Mouse (Mus musculus): ENCODE measurements around the gene Hs2st1. TPM values are rescaled to one million over a fixed set of nuclear protein-coding genes. Genes with fewer than 3 reads are reported as not detected.
"Not testable (repeated sequence)": the region's sequence is repeated elsewhere in the genome, so short reads cannot be mapped to it uniquely, and the experiment has no call there.

Gene Hs2st1
- total RNA-seq (2021), result 10 to 100 TPM in 1 of 2 experiments, 1 to 10 TPM in 1; 9.8 to 10.3 TPM

DNA sequence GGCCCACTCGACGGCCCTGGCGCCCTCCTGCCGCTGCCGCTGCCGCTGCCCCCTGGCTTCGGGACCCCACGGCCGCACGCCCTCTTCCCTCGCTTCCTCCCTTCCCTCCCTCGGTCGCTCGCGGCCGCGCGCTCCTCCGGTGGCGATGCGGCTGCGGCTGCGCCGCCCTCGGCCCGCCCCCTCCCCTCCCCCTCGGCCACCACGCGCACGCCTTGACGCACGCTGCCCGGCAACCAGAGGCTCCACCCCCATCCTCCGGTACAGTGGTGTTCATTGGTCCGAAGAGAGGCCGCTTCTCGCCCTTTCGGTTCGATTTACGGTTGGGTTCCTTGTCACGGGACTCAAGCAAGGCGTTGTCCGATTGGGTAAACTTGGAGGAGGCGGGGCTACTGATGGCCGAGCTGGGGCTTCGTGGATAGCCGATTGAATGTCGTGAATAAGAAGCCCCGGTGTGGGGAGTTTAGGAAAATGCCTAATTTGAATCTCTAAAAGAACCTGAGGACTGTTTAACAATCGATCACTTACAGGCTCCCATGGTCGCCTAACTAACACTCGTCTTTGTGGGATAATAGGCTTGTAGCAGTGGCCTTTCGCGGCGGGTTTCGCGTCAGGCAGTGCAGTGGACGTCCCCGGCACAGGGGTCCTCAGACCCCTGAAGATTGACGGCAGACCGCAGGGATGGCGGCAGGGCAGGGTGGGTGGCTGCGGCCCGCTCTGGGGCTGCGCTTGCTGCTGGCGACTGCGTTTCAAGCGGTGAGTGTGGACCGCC lies at the start of gene Hs2st1, which contains the start of gene Selenof:
Gene Hs2st1, minus strand, starts transcription at position 135 of the 769 bp plus-strand sequence.
Gene Selenof, plus strand, starts transcription at position 258 of the 769 bp plus-strand sequence.
- intact Hi-C loops (cut with DNase I), result loop anchor here (2.0 to 5.0 kb wide), 2 partner anchors 47 to 151 kb away; partner anchors contain the start of gene Sh3glb1
- peak; percentile 98 for DNase-seq (ENCODE audit: low spot score)

DNA sequence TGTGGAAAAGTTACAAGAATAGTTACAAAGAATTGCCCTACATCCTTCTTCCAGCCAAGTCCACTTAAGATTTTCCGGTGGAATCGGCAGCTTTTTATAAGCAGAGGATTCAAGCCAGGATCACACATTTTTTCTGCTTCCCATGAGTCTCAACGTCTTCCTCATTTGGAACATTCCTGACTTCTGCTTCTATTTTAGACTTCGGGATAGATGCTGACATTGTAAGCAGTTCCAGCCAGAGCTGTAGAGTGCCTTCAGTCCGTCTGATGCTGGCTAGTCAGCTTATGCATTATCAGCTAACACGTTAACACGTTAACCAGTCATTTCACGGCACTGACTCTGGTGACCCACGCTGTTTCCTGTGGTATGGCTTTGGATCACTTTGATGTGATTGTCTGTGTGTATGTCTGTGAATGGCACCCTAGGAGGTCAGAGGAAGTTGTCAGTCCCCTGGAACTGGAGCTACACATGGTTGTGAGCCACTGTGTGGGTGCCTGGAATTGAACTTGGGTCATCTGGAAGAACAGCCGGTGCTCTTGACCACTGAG lies 47.7 kb upstream of the Hs2st1 start:
- intact Hi-C loops (cut with DNase I), result loop anchor here (1.0 to 5.0 kb wide), 4 partner anchors 45 to 164 kb away; partner anchors contain the start of genes Hs2st1, Selenof and Sh3glb1
- DNase-seq (ENCODE audit: low spot score), result no peak

DNA sequence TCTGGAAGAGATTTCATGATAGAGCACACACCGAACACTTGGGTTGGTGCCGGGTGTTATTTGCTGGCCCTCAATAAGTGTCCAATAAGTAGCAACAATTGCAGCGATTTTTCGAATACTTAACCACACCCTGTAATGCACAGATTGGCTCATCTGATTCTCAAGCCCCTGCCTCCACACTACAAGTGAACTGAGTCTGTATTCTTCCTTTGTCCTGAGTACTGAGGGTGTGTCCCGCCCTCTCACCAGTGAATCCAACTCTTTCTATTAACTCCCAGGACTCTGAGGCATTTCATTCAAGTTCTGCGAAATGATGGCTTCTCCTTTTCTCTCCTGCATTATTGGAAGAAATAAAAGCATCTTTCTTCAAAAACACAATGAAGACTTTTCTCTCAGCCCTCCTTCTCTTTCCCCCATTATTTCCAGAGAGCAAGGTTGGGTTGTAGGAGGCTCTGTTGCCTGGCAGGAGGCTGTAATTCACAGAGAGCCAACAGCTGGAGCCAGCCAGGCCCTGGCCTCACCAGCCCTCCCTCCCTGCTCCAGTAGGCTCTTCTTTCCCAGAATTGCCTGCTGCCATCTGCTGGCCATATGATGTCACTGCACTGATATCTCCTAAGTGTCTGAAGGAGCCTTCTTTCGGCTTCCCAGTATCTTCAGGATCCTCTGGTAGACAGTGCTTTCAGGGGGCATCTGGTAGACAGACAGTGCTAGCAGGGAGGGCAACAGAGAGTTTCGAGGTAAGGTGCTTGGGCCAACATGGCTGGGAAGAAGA lies 46.9 kb upstream of the Hs2st1 start:
- DNase-seq (ENCODE audit: low spot score), result peak; percentile 69
- intact Hi-C loops (cut with DNase I), result loop anchor here (1.0 to 5.0 kb wide), 4 partner anchors 45 to 164 kb away; partner anchors contain the start of genes Hs2st1, Selenof and Sh3glb1

DNA sequence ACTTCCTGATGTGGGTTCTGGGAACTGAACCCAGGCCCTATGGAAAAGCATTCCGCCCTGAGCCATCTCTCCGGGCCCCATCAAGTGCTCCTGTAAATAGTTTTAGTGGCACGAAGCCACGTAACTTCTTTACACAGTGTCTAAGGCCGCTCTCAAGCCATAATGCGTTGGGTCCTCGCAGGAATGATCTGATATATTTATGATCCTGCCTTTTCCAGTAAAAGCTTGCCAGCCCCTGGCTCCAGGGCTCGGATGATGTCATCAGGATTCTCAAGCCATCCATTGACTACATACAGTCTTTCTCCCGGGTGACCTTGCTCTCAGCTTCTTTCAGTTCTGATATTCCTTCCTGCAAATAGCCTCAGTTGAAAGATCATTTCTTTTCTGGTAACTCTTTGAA lies 45.5 kb upstream of the Hs2st1 start:
- intact Hi-C loops (cut with DNase I), result loop anchor here (5.0 kb wide), 2 partner anchors 43 to 107 kb away; partner anchors contain the start of genes Hs2st1, Selenof and Sh3glb1
- no peak for DNase-seq (ENCODE audit: low spot score)

DNA sequence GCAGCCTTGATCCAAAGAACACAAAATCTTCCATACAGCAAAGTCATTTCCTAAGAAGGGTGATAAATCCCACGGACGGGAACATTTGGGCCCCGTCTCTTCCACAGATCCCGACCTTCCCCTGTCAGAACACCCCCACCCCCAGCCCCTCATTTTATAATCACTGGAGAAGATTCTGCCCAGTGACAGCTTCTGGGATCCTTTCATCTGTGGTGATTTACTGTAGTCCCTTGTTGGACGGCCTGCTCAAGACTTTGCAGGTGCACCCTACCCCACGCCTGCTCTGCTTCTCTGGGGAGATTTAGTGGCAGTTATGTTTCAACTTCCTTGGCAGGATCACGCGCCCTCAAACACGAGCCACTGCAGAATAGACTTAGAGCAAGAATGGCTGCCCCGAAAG lies 44.7 kb upstream of the Hs2st1 start:
- intact Hi-C loops (cut with DNase I), result loop anchor here (5.0 kb wide), 2 partner anchors 42 to 108 kb away; partner anchors contain the start of genes Hs2st1, Selenof and Sh3glb1
- no peak for DNase-seq (ENCODE audit: low spot score)

DNA sequence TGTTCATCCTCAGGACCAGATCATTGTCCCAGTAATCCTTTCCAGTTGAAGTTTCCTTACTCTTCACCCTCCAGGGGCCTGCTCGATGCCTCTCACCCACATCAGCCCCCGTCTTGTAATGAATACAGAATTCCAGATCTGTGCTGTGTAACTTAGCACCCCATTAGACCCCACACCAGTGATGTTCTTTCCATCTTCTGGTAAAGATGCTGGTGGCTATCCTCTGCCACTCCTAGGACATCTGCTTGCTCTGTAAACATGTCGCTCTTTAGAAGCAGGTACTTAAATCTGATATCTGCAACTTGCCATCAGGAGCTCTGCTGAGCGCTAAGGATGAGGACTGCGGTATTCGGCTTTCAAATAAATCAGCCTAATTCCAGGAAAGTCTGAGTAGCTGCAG lies 44.3 kb upstream of the Hs2st1 start:
- no peak for DNase-seq (ENCODE audit: low spot score)
- intact Hi-C loops (cut with DNase I), result no loop called here

DNA sequence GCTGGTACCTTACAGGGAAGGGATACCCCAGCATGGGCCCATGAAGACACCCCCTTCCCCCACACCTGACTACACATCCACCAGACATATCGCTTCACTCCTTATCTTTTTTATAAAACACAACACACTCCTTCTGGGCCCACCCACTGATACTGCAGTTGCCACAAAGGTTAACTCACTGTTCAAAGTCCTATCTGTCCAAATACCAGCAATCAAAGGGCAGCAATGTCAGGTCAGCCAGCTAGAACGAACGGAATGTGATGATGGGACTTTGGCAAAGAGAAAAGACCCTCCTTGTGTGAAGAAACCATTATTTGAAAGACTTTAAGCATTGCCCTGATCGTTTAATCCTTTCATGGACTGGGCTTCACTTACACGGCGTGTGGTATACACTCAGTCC lies 42.4 kb upstream of the Hs2st1 start:
- intact Hi-C loops (cut with DNase I), result no loop called here
- DNase-seq (ENCODE audit: low spot score), result no peak

DNA sequence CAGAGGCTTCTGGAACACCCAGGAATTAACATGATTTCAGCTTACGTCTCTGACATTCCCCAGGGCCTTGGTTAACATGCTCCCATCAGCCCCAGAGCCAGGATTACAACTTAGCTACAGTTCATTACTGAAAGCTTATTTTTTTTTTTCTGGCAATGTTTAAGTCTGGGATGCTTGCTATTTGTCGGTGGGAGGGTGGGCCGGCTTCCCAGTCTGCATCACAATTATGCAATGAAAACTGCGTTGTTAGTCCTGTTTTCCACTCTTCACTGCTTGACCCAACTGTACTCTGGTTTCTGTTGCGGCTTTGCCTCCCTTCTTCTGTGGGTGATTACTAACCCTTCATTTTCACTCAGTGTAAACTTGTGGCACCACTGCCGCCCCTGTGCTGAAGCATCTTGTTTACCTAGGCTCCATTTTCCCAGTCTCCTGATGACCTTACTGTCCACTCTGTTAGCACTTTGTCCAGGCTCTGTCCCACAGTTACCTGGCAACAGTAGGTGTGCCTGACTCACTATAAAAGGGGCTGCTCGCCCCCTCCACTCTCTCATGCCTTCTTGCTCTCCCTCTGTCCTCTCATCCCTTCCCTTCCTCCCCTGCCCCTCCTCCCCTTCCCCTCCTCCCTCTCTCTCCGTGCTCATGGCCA lies 41.8 kb upstream of the Hs2st1 start:
- peak; percentile 20 for DNase-seq (ENCODE audit: low spot score)
- intact Hi-C loops (cut with DNase I), result no loop called here

DNA sequence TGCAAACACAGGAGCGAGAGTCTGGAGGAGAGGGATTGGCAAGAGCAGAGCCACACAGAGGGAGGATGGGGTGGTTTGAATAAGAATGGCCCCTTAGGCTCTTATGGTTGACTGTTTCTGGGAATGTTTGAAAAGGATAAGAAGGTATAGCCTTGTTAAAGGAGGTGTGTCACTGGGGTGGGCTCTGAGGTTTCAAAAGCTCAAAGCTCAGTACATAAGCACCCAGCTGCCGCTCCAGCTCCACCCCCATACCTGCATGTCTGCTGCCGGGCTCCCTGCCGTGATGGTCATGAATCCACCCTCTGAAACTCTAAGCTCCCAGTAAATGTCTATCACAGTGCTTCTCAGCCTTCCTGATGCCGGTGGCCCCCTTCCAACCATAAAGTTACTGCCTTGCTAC lies 40.8 kb upstream of the Hs2st1 start:
- intact Hi-C loops (cut with DNase I), result no loop called here
- DNase-seq (ENCODE audit: low spot score), result no peak

DNA sequence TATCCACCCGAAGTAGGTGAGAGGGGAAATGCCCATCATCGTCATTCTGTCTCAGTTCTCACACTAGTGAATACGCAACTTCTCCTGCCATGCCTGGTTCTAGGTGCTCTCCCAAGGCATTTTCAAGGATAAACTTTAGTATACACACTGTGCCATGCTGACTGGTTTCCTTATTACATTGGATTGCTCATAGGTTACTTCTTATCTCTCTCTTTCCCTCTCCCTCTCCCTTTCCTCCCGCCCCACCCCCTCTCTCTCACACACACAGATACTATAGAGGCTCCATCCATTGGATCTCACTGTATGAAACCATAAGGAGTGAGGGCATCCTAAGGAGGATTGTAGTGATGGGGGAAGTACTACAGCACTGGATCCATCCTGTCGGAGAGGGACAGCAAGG lies 38.1 kb upstream of the Hs2st1 start:
- intact Hi-C loops (cut with DNase I), result no loop called here
- DNase-seq (ENCODE audit: low spot score), result no peak

DNA sequence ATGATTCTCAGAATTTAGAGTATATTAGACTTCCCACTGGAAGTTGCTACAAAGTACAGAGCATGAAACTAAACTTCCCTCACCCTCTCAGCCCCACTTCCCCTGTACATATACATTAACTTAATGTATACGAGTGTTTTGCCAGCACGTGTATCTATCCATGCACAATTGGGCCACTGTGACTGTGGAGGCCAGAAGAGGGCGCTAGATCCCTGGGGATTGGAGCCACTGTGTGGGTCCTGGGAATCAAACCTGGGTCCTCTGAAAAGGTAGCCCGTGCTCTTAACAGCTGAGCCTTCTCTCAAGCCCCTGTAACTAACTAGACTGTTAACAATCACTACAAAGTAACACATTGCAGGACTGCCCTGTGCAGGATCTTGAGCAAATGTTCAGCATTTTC lies 36.5 kb upstream of the Hs2st1 start:
- no peak for DNase-seq (ENCODE audit: low spot score)
- intact Hi-C loops (cut with DNase I), result no loop called here

DNA sequence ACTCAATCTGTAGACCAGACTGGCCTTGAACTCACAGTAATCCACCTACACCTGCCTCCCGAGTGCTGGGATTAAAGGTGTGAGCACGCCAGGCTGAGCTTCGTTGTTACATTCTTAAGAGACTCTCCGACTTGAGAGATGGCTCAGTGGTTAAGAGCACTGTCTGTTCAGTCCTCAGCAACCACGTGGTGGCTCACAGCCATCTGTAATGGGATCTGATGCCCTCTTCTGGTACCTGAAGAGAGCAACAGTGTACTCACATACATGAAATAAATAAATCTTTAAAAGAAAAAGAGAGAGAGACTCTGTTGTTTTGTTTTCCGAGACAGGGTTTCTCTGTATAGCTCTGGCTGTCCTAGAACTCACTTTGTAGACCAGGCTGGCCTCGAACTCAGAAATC lies 35.8 kb upstream of the Hs2st1 start:
- intact Hi-C loops (cut with DNase I); DNase-seq (ENCODE audit: low spot score): not testable (repeated sequence)

DNA sequence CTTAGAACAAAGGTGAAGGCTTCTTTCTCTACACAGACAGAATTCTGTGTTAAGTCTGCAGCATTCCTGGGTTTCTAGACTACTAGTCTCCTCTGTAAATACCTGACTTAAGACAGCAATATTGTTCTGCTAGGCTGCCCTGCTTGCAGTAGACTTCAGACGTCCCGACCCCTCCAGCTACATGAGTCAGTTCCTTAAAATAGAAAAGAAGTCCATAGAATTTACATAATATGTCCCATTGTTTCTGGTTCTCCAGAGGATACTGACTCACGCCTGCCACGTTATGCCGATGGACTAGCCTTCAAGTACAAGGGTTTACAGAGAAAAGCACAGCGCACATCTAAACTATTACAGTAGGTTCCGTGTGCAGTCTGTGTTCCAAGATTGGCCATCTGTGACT lies 34.2 kb upstream of the Hs2st1 start:
- intact Hi-C loops (cut with DNase I), result no loop called here
- no peak for DNase-seq (ENCODE audit: low spot score)

DNA sequence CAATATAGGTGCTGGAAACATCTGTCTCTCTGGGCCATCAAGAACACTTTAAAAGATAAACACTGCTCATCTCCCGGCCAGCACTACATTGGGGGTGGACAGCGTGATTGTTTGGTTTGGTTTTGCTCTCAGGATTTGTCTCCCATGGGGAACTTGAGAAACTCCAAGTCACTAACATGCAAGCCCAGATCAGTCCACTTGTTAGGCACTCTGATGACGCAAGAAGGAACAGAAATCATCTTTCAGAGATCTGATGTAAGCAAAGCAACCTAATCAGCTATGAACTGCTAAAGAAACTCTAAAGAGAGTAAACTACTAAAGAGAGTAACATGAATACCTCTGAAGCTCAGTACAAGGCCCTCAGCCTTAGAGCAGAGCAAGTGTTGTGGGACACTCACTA lies 33.6 kb upstream of the Hs2st1 start:
- intact Hi-C loops (cut with DNase I), result no loop called here
- DNase-seq (ENCODE audit: low spot score), result no peak

DNA sequence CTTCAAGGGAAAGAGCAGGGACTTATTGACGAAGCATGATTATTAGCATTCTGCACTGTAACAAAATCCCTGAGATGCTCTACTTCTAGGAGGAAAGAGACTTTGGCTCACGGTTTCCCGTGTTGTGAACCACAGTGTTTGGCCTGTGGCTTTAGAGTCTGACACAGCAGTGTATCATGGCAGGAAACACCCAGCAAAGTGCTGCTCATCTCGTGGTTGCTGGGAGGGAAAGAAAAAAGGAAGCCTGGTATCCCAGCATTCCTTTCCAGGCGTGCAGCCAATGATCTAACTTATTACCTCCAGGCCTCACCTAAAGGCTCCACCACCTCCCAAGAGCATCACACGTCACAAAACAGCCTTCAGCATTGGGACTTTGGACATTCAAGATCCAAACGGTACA lies 32.8 kb upstream of the Hs2st1 start:
- intact Hi-C loops (cut with DNase I), result no loop called here

DNA sequence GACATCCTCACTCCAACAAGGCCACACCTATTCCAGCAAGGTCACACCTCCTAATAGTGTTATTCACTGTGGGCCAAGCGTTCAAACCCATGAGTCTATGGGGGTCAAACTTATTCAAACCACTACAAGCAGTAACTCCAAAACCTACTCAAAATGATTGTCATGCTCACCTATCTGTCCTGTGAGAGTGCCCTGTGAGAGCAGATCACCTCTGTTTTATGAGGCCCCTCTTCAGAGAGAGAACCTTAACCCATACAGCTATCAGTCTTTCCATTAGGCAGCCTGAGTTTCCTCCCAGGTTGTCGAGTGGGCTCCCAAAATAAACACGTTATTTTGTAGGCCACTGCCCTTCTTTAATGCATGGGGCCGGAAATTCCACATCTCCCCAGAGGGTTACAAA lies 32.4 kb upstream of the Hs2st1 start:
- intact Hi-C loops (cut with DNase I), result no loop called here
- DNase-seq (ENCODE audit: low spot score), result no peak

More for the DNA sequence above, 32.8 kb upstream of the Hs2st1 start:
- no peak for DNase-seq (ENCODE audit: low spot score)

DNA sequence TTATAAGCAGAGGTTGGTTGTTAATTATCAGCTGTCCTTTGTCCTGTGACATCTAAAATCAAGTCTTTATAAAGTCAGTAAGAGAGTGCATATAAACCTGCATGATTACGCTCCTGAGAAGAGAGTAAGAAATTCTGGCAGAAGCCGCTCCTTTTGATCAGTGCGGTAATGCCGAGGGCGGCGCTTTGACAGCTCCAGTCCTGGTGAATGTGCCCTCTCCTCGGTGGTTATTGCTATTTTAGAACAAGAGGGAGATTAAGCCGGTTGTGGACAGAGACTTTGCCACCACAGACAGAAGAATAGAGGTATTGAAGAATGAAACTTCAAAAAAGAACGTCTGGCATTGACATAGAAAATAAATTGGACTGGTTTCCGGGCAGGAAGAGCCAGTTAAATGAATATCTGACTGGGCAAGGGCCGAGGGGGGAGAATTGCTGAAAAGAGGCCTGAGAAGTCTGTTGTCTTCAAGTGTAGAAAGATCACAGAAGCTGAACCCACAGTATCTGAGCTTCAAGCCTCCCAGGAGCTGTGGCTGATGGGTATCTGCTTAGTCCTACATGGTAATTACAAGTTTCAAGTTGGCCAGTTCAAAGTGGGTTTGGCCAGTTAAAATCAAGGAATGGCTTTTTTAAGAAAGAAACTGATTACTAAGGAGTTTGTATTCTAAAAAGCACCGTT lies 27.9 kb upstream of the Hs2st1 start:
- no peak for DNase-seq (ENCODE audit: low spot score)
- intact Hi-C loops (cut with DNase I), result no loop called here

DNA sequence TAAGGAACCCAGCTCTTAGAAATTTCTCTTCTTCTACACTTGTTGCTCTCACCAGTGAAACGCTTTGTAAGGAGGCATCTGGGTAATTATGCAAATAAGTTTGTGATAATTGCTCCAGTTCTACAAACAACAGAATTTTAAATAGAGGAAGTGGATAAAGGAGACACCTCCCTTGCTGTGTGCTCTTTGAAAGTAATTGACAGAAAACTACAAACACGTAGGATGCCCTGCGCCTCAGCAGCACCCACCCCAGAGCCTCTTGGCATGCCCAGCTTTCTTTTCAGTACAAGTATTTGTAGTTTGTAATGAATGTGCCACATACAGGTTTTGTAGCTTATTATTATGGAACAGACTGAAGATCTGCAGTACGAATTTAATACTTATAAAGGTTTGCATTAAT lies 27.1 kb upstream of the Hs2st1 start:
- no peak for DNase-seq (ENCODE audit: low spot score)
- intact Hi-C loops (cut with DNase I), result no loop called here

DNA sequence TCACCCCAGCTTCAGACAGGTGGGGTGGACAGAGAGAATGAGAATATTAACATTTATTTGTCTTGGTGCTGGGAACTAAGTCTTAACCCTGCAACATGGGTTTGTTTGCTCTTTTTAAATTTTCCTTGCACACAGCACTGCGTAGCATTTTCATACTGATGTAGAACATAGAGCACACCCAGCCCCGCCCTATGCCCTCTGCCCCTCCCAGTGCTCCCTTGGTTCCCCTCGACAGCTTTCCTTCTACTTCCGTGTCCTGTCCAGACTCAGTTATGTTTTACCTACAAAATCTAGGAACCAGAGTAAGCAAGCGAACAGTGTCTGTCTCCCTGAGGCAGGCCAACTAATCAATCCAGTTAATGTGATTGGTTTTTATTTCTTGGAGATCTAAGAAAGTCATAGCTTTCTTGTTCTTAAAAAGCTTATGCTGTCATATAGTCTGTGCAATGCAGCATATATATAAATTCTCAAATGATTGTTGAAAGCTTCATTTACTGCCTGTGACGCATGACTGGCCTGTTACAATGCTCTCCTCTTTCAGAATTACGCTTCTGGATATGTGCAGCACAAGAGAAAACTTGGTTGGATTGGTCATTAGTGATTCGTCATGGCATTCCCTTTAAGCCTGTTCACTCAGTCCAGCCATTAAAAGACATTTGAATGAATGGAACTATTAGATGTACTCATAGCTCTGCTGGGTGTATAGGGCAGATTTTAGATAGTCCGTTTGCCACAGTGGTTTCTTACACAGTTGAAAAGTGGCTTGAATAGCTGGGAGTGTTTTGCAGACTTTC lies 23.2 kb upstream of the Hs2st1 start:
- intact Hi-C loops (cut with DNase I), result no loop called here
- no peak for DNase-seq (ENCODE audit: low spot score)
